13 mouse cellular contexts compared by ENCODE assay signal in genomic region chr7:79310191-79310555, GRCm38 (mm10). TPM values are rescaled to one million over a fixed set of nuclear protein-coding genes. Genes with fewer than 3 reads are reported as not detected.
A peak's percentile ranks its signal among the peaks of the same experiment; 100 is the strongest.
DNase-seq lines count a peak whose midpoint lies in the region; ATAC-seq and TF ChIP-seq lines count a peak whose summit lies in the region.
"Had no signal": no experiment of that assay in that cellular context is flagged by ENCODE, and none has a peak within 500 bp of the region (broad histone marks: within the 10 kb centered on the region; RNA-seq: fewer than 3 reads in every experiment).

No protein-coding gene starts in this region.

- peaks cover 5% of the 10 kb centered on the region; the same call in 1 of the 2 replicates for H3K36me3 ChIP-seq in intestine, postnatal 0 days (ENCODE audit: control insufficient read depth, insufficient read depth)
- no peaks in the 10 kb centered on the region for H3K36me3 ChIP-seq in intestine, embryonic 15.5 days
- peaks cover under 1% of the 10 kb centered on the region; the same call in 1 of the 2 replicates for H3K36me3 ChIP-seq in embryonic facial prominence, embryonic 10.5 days (replicated peaks)
- H3K36me3 ChIP-seq in hindbrain, embryonic 16.5 days (ENCODE audit: control insufficient read depth, insufficient read depth, low read length) = no peaks in the 10 kb centered on the region
- H3K36me3 ChIP-seq in midbrain, embryonic 14.5 days (ENCODE audit: control insufficient read depth, insufficient read depth, low read length) = no peaks in the 10 kb centered on the region
- H3K36me3 ChIP-seq: limb, embryonic 12.5 days had no signal

- H3K9ac ChIP-seq in intestine, postnatal 0 days (ENCODE audit: low read depth, low read length) = no peak overlapping the region
- no peak overlapping the region for H3K9ac ChIP-seq in intestine, embryonic 15.5 days
- H3K9ac ChIP-seq in hindbrain, embryonic 16.5 days (ENCODE audit: low read depth, low read length) = no peak overlapping the region
- H3K9ac ChIP-seq in midbrain, embryonic 14.5 days (replicated peaks; ENCODE audit: low read length) = no peak overlapping the region
- H3K9ac ChIP-seq: limb, embryonic 12.5 days had no signal

- no peak overlapping the region for H3K4me3 ChIP-seq in intestine, postnatal 0 days (ENCODE audit: low read depth, low read length)
- no peak overlapping the region for H3K4me3 ChIP-seq in intestine, embryonic 15.5 days (replicated peaks)
- no peak overlapping the region for H3K4me3 ChIP-seq in embryonic facial prominence, embryonic 10.5 days
- no peak overlapping the region for H3K4me3 ChIP-seq in hindbrain, embryonic 16.5 days (ENCODE audit: low read length)
- H3K4me3 ChIP-seq in midbrain, embryonic 14.5 days (replicated peaks; ENCODE audit: low read depth, low read length) = no peak overlapping the region
- H3K4me3 ChIP-seq: limb, embryonic 12.5 days had no signal

- TF ChIP-seq CTCF in intestine, postnatal 0 days (IDR thresholded peaks at IDR 0.05; ENCODE audit: low read depth) = no peak

- 24% methylated on average over 1 of the region's 1 CpGs for WGBS in intestine, postnatal 0 days
- WGBS in intestine, embryonic 15.5 days = 39% methylated on average over 1 of the region's 1 CpGs
- WGBS in embryonic facial prominence, embryonic 10.5 days = 45% methylated on average over 1 of the region's 1 CpGs
- 34% methylated on average over 1 of the region's 1 CpGs for WGBS in hindbrain, embryonic 16.5 days
- 10% methylated on average over 1 of the region's 1 CpGs for WGBS in midbrain, embryonic 14.5 days

- H3K27ac ChIP-seq in intestine, postnatal 0 days (ENCODE audit: low read depth, low read length) = 0 out of 2 replicates have a peak overlapping the region, but pooled peaks have one; percentile 82
- no peak overlapping the region for H3K27ac ChIP-seq in intestine, embryonic 15.5 days
- H3K27ac ChIP-seq in embryonic facial prominence, embryonic 10.5 days (replicated peaks) = peak overlapping the region; percentile 54; the same call in 1 of the 2 replicates
- H3K27ac ChIP-seq in hindbrain, embryonic 16.5 days (ENCODE audit: low read depth, low read length) = peak overlapping the region; percentile 63
- H3K27ac ChIP-seq in midbrain, embryonic 14.5 days (replicated peaks; ENCODE audit: low read depth, low read length) = peak overlapping the region; percentile 62
- H3K27ac ChIP-seq: macrophage had no signal

- no peak overlapping the region for H3K4me2 ChIP-seq in intestine, postnatal 0 days (replicated peaks; ENCODE audit: low read depth)
- no peak overlapping the region for H3K4me2 ChIP-seq in intestine, embryonic 15.5 days (replicated peaks)
- H3K4me2 ChIP-seq in hindbrain, embryonic 16.5 days (ENCODE audit: low read length) = no peak overlapping the region
- H3K4me2 ChIP-seq in midbrain, embryonic 14.5 days (ENCODE audit: low read length) = no peak overlapping the region
- H3K4me2 ChIP-seq: limb, embryonic 12.5 days had no signal

- no peaks in the 10 kb centered on the region for H3K9me3 ChIP-seq in intestine, postnatal 0 days (ENCODE audit: control insufficient read depth)
- no peaks in the 10 kb centered on the region for H3K9me3 ChIP-seq in intestine, embryonic 15.5 days
- H3K9me3 ChIP-seq in embryonic facial prominence, embryonic 10.5 days = no peaks in the 10 kb centered on the region
- H3K9me3 ChIP-seq in hindbrain, embryonic 16.5 days (ENCODE audit: control insufficient read depth, low read length) = no peaks in the 10 kb centered on the region
- no peaks in the 10 kb centered on the region for H3K9me3 ChIP-seq in midbrain, embryonic 14.5 days (ENCODE audit: control insufficient read depth, low read length)
- H3K9me3 ChIP-seq: limb, embryonic 12.5 days had no signal

- H3K27me3 ChIP-seq in intestine, postnatal 0 days (replicated peaks; ENCODE audit: control insufficient read depth, insufficient read depth, low read length) = no peaks in the 10 kb centered on the region
- H3K27me3 ChIP-seq in intestine, embryonic 15.5 days (replicated peaks) = no peaks in the 10 kb centered on the region
- no peaks in the 10 kb centered on the region for H3K27me3 ChIP-seq in embryonic facial prominence, embryonic 10.5 days (replicated peaks; ENCODE audit: low read depth, poor library complexity, severe bottlenecking)
- no peaks in the 10 kb centered on the region for H3K27me3 ChIP-seq in hindbrain, embryonic 16.5 days (replicated peaks; ENCODE audit: control insufficient read depth, insufficient read depth, low read length)
- no peaks in the 10 kb centered on the region for H3K27me3 ChIP-seq in midbrain, embryonic 14.5 days (ENCODE audit: control insufficient read depth, insufficient read depth, low read length)
- H3K27me3 ChIP-seq: limb, embryonic 12.5 days had no signal

- ATAC-seq in intestine, postnatal 0 days = no peak
- no peak for ATAC-seq in intestine, embryonic 15.5 days
- no peak for ATAC-seq in hindbrain, embryonic 16.5 days
- ATAC-seq in midbrain, embryonic 14.5 days (ENCODE audit: low FRiP score, low TSS enrichment) = no peak
- ATAC-seq in megakaryocyte, adult 5-6 weeks (ENCODE audit: poor library complexity, severe bottlenecking) = no peak

- DNase-seq in embryonic facial prominence, embryonic 10.5 days (ENCODE audit: low spot score) = no peak
- peak; percentile 68 for DNase-seq in midbrain, embryonic 14.5 days
- no peak for DNase-seq in layer of hippocampus, adult 18-20 months (ENCODE audit: low spot score in 2 of 2)
- DNase-seq in thymus, postnatal 36 days = no peak
- DNase-seq: gastrocnemius, postnatal 25 days; kidney, adult 11 months; thymus, postnatal 14 days had no signal

- H3K4me1 ChIP-seq in intestine, postnatal 0 days (replicated peaks; ENCODE audit: control insufficient read depth, insufficient read depth, low read length) = peaks cover 36% of the 10 kb centered on the region
- H3K4me1 ChIP-seq in intestine, embryonic 15.5 days (replicated peaks) = peaks cover 50% of the 10 kb centered on the region
- H3K4me1 ChIP-seq in embryonic facial prominence, embryonic 10.5 days = peaks cover 66% of the 10 kb centered on the region
- H3K4me1 ChIP-seq in hindbrain, embryonic 16.5 days (ENCODE audit: control insufficient read depth, insufficient read depth, low read depth, low read length) = peaks cover 45% of the 10 kb centered on the region
- H3K4me1 ChIP-seq in midbrain, embryonic 14.5 days (ENCODE audit: control insufficient read depth, insufficient read depth, low read length) = peaks cover 50% of the 10 kb centered on the region

RNA-seq across cellular contexts. Expression of gene Abhd2, which starts 37.2 kb away (rescaled TPM):
- 34.8 and 36.2 TPM in 2 replicates for polyA plus RNA-seq in intestine, postnatal 0 days (2015; fragmentation: Nextera tagmentation; extraction: Ambion mirVana)
- 14.3 and 16.3 TPM in 2 replicates for polyA plus RNA-seq in intestine, embryonic 15.5 days (2015; fragmentation: Nextera tagmentation; extraction: Ambion mirVana)
- polyA plus RNA-seq in embryonic facial prominence, embryonic 10.5 days (2016; fragmentation: Nextera tagmentation; extraction: Ambion mirVana) = 8.7 TPM in 2 replicates
- 16.3 and 21.4 TPM in 2 replicates for polyA plus RNA-seq in hindbrain, embryonic 16.5 days (2015; fragmentation: Nextera tagmentation; extraction: Ambion mirVana)
- polyA plus RNA-seq in midbrain, embryonic 14.5 days (2014; fragmentation: Nextera tagmentation; extraction: Ambion mirVana) = 17.8 and 21.5 TPM in 2 replicates
- 10 to 100 TPM; 62.0 to 65.6 TPM for total RNA-seq in layer of hippocampus, adult 18-20 months (2021)
- 41.5 and 45.2 TPM in 2 replicates for total RNA-seq in megakaryocyte, adult 5-6 weeks (2015)
- 26.3 and 28.5 TPM in 2 replicates for total RNA-seq in megakaryocyte, adult 5-6 weeks (2017)
